Mouse (Mus musculus) lung, postnatal 4 days (tissue): ENCODE data around the gene Dennd1c.

Experiments
- DNase-seq, 2 experiments: peaks; one replicate each; pipeline ENCODE4 v3.0.0; 2021

Gene Dennd1c

DNA sequence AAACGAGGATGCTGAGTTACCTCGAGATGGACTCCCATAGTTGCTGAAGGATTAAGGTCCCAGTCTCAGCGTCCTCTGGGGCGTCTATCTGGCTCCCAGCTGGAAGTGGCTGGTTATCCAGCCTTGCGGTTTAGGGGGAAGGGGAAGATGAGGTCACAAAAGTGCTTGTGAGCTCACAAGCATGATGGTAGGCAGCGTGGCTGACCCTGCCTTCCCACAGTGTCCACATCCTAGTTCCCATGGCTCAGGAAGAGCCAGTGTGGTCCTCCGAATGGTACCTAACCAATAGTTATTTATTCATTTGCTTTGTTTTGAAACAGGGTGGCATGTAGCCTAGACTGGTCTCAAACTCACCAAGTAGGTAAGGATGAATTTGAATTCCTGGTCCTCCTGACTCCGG, 36.8 kb downstream of the Dennd1c start, which contains the start of gene Slc25a41:
Gene Slc25a41 (minus strand): TSS at position 101 of the 400 bp plus-strand sequence.
- DNase-seq, result no peak

- no peak for DNase-seq
Measured at GRCm38 (mm10) chr17:57038978-57039377, 39.3 kb downstream of the Dennd1c start.

GRCm38 (mm10) chr17:57032854-57033253, 45.5 kb downstream of the Dennd1c start:
- DNase-seq, result no peak

DNA sequence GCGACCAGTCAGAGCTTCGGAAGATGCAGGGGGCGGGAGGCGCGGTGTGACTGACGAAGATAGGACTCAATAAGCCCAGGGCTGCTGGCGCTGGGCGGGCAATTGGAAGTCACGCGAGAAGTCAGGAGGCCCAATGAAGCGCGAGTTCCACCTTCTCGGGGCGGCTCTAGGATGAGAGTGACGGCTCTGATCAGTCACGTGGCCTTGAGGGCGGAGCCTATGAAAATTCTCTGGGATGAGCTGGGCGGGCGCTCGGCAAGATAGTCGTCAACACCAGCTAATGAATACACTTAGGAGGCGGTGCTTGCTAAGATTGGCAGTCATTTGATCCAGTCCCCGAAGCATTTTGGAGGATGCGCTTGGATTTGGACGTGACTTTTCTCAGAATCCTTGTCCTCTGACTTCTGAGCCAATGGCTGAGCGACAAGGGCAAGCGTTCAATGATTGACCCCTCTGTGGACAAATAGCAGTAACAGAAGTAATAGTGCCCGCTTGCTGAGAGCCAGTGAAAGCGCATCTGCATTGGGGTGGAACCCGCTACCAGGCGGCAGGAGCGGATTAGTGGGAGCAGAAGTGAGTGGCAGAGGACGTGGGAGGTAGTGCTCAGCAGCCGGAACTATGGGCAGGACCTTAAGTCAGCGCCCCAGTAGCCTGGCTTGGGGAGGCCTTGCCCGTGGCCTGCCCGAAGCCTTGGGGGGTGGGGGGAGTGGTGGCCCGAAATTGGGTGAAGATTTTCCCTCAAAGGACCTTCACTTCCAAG, 46.5 kb downstream of the Dennd1c start:
- peak; percentile 100 for DNase-seq

- DNase-seq, result peak; percentile 53 to 58
Measured at GRCm38 (mm10) chr17:57030931-57031660, 47.2 kb downstream of the Dennd1c start, which contains the start of gene Khsrp. Gene Khsrp, minus strand, starts transcription at chr17:57031522.

DNA sequence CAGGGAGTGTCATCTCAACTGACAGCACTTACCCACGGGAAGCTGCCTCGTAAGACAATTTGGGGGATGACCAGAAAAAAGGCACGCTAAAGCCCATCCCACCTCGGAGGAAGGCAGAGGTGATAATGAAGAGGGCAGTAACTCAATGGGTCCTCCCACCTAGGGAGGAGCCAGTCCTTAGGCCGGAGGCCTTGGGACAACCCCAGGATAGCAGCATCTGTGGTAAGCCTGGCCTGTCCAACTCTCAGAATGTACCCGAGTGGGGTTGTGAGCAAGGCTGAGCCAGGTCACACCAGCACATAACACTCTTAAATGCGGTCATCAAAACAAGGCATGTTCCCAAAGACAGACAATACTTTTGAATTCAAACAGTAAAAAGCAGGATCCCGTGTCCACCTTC, 48.6 kb downstream of the Dennd1c start:
- DNase-seq, result no peak

- no peak for DNase-seq
Measured at GRCm38 (mm10) chr17:57027471-57027870, 50.8 kb downstream of the Dennd1c start.

GRCm38 (mm10) chr17:57020960-57021359, 57.4 kb downstream of the Dennd1c start:
- no peak for DNase-seq

DNA sequence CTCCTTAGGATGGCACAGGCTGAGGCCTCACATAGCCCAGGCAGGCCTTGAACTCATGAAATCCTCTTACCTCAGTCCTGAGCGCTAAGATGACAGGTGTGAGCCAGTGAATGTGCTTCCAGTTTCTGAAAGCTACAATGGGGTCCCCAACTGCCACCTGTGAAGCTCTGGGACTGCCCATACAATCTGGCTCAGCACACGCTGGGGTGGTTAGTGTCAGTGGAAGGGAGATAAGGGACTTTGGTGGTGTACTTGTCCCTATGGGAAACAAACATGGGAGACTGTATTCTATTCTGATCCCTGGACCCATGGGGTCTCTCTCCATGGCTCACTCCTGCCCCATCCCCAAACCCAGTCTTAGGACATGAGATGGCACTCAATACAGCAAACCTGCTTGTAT, 58.6 kb downstream of the Dennd1c start:
- no peak for DNase-seq
